Mouse (Mus musculus): Measurements from ENCODE around the gene Ptprr. TPM values are rescaled to one million over a fixed set of nuclear protein-coding genes. Genes with fewer than 3 reads are reported as not detected.

Gene Ptprr
- polyA plus RNA-seq, 1 experiment from 2014 or later = 0.15 TPM

DNA sequence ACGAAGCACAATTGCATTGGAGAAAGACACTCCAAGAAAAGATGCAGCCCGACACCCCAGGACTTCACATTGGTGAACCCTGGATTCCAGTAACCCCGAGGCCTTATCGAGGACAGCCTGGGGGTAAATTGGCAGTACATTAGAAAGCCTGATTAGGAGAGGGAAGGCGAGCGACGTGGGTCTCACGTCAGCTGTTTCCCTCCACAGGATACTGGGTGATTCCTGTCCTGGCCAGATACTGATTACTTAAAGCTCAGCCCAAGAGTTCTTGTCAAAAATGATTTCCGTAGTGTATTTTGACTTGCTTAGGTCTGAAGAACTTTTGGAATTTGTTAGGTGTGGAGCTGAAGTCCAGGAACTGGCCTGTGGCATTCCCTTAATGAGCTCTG is 190.7 kb downstream of the Ptprr start:
- no peak for DNase-seq (ENCODE audit: low spot score)

DNA sequence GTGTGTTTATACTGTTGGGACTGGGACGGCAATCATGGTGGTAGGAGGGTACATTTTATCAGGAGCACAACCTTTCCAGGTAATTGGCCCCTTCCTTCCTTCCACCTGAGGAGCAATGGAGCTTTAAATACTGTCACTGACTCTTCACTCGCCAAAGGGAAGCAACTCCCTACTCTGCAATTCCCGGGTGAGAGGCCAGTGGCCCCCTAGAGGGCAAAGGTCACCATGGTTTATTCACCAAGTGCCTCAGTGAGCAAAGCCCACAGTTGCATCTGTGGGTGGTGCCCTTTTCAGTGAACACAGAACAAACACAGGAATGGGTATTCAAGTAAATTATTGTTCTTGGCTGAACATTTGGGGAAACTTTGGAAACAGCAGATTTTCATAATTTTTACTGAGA is 194.1 kb downstream of the Ptprr start:
- DNase-seq (ENCODE audit: low spot score) = no peak
- no peaks in the 10 kb centered on the region for H3K36me3 ChIP-seq (ENCODE audit: control insufficient read depth, insufficient read depth, low read length)
- ATAC-seq (replicated peaks; ENCODE audit: low FRiP score) = no peak
- H3K27me3 ChIP-seq (replicated peaks; ENCODE audit: control insufficient read depth, insufficient read depth, low read length) = no peaks in the 10 kb centered on the region
- H3K9me3 ChIP-seq (ENCODE audit: control insufficient read depth, low read length) = no peaks in the 10 kb centered on the region
- no peak overlapping the region for H3K4me3 ChIP-seq (ENCODE audit: low read depth, low read length)
- H3K4me1 ChIP-seq (replicated peaks; ENCODE audit: control insufficient read depth, insufficient read depth, low read length) = no peaks in the 10 kb centered on the region; the same call in 1 of the 2 replicates
- no peak overlapping the region for H3K4me2 ChIP-seq
- no peak overlapping the region for H3K9ac ChIP-seq (ENCODE audit: low read depth, low read length)
- 16% methylated on average over 3 of the region's 3 CpGs for WGBS
- no peak overlapping the region for H3K27ac ChIP-seq (ENCODE audit: low read depth, low read length)

More for the DNA sequence above, 190.7 kb downstream of the Ptprr start:
- no peak overlapping the region for H3K4me3 ChIP-seq (ENCODE audit: low read depth, low read length)
- WGBS = 19% methylated on average over 9 of the region's 9 CpGs
- no peaks in the 10 kb centered on the region for H3K27me3 ChIP-seq (replicated peaks; ENCODE audit: control insufficient read depth, insufficient read depth, low read length)
- no peaks in the 10 kb centered on the region for H3K36me3 ChIP-seq (ENCODE audit: control insufficient read depth, insufficient read depth, low read length)
- H3K4me1 ChIP-seq (replicated peaks; ENCODE audit: control insufficient read depth, insufficient read depth, low read length) = peaks cover 4% of the 10 kb centered on the region; the same call in 1 of the 2 replicates
- H3K27ac ChIP-seq (ENCODE audit: low read depth, low read length) = no peak overlapping the region
- no peaks in the 10 kb centered on the region for H3K9me3 ChIP-seq (ENCODE audit: control insufficient read depth, low read length)
- peak overlapping the region; percentile 62 for H3K4me2 ChIP-seq
- ATAC-seq (replicated peaks; ENCODE audit: low FRiP score) = peak; percentile 57; the same call in 1 of the 2 replicates
- no peak overlapping the region for H3K9ac ChIP-seq (ENCODE audit: low read depth, low read length)

DNA sequence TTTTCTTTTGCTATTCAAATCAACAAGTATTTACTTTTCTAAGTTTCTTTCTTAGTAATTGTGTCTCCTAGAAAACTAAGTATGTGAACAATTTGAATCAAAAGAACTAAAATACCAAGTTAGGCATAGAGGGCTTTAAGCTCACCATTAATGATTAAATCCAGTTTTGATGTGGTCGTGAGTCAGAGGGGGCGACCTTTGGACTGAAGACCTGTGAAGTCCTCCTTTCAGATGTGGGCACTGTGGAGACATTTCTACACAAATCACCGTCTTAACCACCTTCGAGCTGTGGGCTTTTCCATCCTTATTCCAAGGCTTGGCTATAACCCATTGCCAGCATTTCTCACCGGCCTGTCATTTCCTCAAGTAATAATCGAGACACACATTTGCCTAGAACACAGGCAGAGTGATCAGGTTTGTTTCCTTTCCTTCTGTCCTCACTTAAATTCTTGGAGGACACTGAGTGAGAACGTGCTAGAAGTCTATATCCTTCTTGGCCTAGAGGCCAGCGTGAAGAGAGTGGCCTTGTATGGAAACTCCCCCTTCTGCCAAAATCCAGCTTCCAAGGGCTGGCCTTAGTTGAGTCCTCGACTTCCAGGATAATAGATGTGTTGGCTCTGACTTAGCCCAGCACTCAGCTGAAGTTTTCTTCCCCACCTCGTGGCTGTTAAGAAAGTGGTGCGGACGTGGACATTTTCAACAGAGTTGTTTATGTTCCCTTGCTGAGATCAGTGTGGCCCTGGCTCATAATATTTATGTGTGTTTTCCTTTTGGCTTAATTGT is 202.5 kb downstream of the Ptprr start:
- H3K36me3 ChIP-seq (ENCODE audit: control insufficient read depth, insufficient read depth, low read length) = no peaks in the 10 kb centered on the region
- no peak overlapping the region for H3K4me3 ChIP-seq (ENCODE audit: low read depth, low read length)
- no peak overlapping the region for H3K9ac ChIP-seq (ENCODE audit: low read depth, low read length)
- H3K27ac ChIP-seq (ENCODE audit: low read depth, low read length) = no peak overlapping the region
- ATAC-seq (replicated peaks; ENCODE audit: low FRiP score) (no peak; the same call in 1 of the 2 replicates), DNase-seq (ENCODE audit: low spot score) (no peak)
- no peaks in the 10 kb centered on the region for H3K9me3 ChIP-seq (ENCODE audit: control insufficient read depth, low read length)
- WGBS = 79% methylated on average over 12 of the region's 12 CpGs
- no peaks in the 10 kb centered on the region for H3K27me3 ChIP-seq (replicated peaks; ENCODE audit: control insufficient read depth, insufficient read depth, low read length)
- H3K4me1 ChIP-seq (replicated peaks; ENCODE audit: control insufficient read depth, insufficient read depth, low read length) = no peaks in the 10 kb centered on the region
- no peak overlapping the region for H3K4me2 ChIP-seq

DNA sequence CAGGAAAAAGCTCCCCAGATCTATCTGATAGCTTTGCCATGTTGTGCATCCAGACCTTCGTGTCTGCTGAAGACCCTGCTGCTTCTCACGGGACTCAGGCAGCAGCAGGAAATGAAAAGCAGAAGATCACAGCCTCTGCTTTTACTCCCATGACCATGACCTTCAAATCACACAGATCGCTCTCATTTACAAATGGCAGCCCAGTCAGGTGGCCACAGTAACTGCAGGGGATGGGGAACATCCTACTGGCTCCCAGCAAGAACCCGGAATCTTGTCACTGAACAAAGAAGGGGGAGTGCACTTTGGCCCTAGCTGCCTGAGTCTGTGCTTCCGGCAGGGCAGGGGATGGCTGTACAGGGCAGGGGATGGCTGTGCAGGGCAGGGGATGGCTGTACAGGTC is 217.3 kb downstream of the Ptprr start:
- Histone ChIP-seq H3K4me2 (no peak overlapping the region), H3K27ac (ENCODE audit: low read depth, low read length) (no peak overlapping the region), H3K36me3 (ENCODE audit: control insufficient read depth, insufficient read depth, low read length) (no peaks in the 10 kb centered on the region), H3K9me3 (ENCODE audit: control insufficient read depth, low read length) (no peaks in the 10 kb centered on the region), H3K4me1 (replicated peaks; ENCODE audit: control insufficient read depth, insufficient read depth, low read length) (no peaks in the 10 kb centered on the region), H3K9ac (ENCODE audit: low read depth, low read length) (no peak overlapping the region), H3K4me3 (ENCODE audit: low read depth, low read length) (no peak overlapping the region), H3K27me3 (replicated peaks; ENCODE audit: control insufficient read depth, insufficient read depth, low read length) (no peaks in the 10 kb centered on the region)
- 47% methylated on average over 5 of the region's 5 CpGs for WGBS
- ATAC-seq (replicated peaks; ENCODE audit: low FRiP score) (no peak), DNase-seq (ENCODE audit: low spot score) (no peak)

DNA sequence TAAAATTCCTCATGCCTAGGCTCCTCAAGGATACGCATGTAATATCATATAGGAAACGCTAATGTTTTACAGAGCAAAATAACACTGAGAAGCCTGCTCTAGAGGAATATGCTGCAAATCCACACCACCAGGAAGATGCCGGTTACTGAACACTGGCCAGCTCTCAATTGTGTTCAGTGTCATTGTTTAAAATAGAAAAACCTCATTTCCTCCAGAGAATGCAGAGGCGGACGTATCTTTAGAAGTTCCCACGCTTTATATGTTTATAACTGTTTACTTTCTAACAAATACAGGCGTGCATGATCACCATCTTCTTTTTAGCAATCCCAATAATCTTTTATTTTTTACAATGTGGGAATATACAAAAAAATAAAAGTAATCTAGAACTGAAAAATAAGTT is 224.2 kb downstream of the Ptprr start:
- ATAC-seq (replicated peaks; ENCODE audit: low FRiP score) (no peak), DNase-seq (ENCODE audit: low spot score) (no peak)
- H3K4me1 ChIP-seq (replicated peaks; ENCODE audit: control insufficient read depth, insufficient read depth, low read length) = no peaks in the 10 kb centered on the region
- H3K4me3 ChIP-seq (ENCODE audit: low read depth, low read length) = no peak overlapping the region
- no peak overlapping the region for H3K4me2 ChIP-seq
- H3K27me3 ChIP-seq (replicated peaks; ENCODE audit: control insufficient read depth, insufficient read depth, low read length) = no peaks in the 10 kb centered on the region
- 63% methylated on average over 7 of the region's 7 CpGs for WGBS
- H3K9ac ChIP-seq (ENCODE audit: low read depth, low read length) = no peak overlapping the region
- no peaks in the 10 kb centered on the region for H3K9me3 ChIP-seq (ENCODE audit: control insufficient read depth, low read length)
- H3K36me3 ChIP-seq (ENCODE audit: control insufficient read depth, insufficient read depth, low read length) = no peaks in the 10 kb centered on the region
- H3K27ac ChIP-seq (ENCODE audit: low read depth, low read length) = no peak overlapping the region

DNA sequence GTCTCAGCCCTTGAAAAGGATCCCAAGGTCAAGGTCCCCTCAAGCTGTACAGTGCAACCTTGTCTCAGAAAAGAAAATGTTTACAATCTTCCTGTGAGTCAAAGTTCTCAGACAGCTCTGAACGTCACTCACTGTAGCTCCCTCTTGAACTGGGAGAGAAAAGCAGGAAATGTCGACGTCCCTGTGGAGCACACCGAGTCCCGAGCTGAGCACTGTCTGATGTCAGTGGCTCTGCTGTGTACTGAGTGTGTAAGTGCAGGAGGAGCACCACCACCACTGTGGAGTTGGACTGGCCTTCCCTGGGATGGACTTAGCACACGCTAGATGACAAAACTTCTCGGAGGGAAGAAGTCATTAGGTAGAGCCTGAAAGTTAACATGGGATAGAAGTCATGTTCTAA is 225.4 kb downstream of the Ptprr start:
- WGBS = 43% methylated on average over 7 of the region's 7 CpGs
- ATAC-seq (replicated peaks; ENCODE audit: low FRiP score) = 0 out of 2 replicates have a peak, but pooled peaks have one; percentile 60
- Histone ChIP-seq H3K36me3 (ENCODE audit: control insufficient read depth, insufficient read depth, low read length) (no peaks in the 10 kb centered on the region), H3K27me3 (replicated peaks; ENCODE audit: control insufficient read depth, insufficient read depth, low read length) (no peaks in the 10 kb centered on the region), H3K27ac (ENCODE audit: low read depth, low read length) (no peak overlapping the region), H3K9ac (ENCODE audit: low read depth, low read length) (no peak overlapping the region), H3K9me3 (ENCODE audit: control insufficient read depth, low read length) (no peaks in the 10 kb centered on the region), H3K4me1 (replicated peaks; ENCODE audit: control insufficient read depth, insufficient read depth, low read length) (no peaks in the 10 kb centered on the region), H3K4me2 (no peak overlapping the region), H3K4me3 (ENCODE audit: low read depth, low read length) (no peak overlapping the region)
- no peak for DNase-seq (ENCODE audit: low spot score)

DNA sequence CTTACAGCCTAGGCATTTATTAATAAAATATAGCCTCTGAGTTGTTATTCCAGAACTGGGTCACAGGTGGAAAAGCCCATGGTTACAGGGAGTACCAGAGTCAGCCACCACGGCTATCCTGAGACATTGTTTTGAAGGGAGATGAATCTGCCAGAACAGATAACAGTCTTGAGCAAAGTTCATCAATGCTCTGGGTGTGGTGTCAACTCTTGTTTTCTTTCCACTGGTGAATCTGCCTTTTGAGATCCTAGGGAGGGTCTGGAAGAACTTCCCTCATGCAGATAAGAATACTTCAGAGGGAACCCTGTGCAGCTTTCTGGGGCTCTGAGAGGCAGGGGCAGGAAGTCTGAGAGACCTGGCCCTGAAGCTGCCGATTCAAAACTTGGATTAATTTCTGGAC is 227.6 kb downstream of the Ptprr start:
- no peaks in the 10 kb centered on the region for H3K27me3 ChIP-seq (replicated peaks; ENCODE audit: control insufficient read depth, insufficient read depth, low read length)
- H3K9me3 ChIP-seq (ENCODE audit: control insufficient read depth, low read length) = no peaks in the 10 kb centered on the region
- no peak overlapping the region for H3K4me2 ChIP-seq
- H3K4me3 ChIP-seq (ENCODE audit: low read depth, low read length) = no peak overlapping the region
- H3K9ac ChIP-seq (ENCODE audit: low read depth, low read length) = no peak overlapping the region
- DNase-seq (ENCODE audit: low spot score) (no peak), ATAC-seq (replicated peaks; ENCODE audit: low FRiP score) (peak; percentile 67)
- H3K4me1 ChIP-seq (replicated peaks; ENCODE audit: control insufficient read depth, insufficient read depth, low read length) = no peaks in the 10 kb centered on the region
- no peak overlapping the region for H3K27ac ChIP-seq (ENCODE audit: low read depth, low read length)
- WGBS = 43% methylated on average over 2 of the region's 2 CpGs
- H3K36me3 ChIP-seq (ENCODE audit: control insufficient read depth, insufficient read depth, low read length) = no peaks in the 10 kb centered on the region

DNA sequence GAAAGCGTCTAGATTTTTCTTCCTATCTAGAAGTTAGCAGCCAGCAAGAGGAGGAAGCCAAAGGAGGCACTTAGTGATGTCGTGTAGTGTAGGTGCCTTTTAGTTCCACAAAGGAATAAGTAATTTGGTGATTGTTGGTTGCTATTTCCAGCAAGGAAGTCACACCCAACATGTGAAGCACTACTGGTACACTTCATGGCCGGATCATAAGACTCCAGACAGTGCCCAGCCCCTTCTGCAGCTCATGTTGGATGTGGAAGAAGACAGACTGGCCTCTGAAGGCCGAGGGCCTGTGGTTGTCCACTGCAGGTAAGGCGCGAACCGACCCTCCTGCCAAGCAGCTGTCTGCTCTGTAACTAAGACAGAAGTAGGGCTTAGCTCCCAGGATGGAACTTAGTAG is 234.7 kb downstream of the Ptprr start:
- peaks cover 5% of the 10 kb centered on the region for H3K4me1 ChIP-seq (replicated peaks; ENCODE audit: control insufficient read depth, insufficient read depth, low read length)
- no peaks in the 10 kb centered on the region for H3K27me3 ChIP-seq (replicated peaks; ENCODE audit: control insufficient read depth, insufficient read depth, low read length)
- no peak overlapping the region for H3K27ac ChIP-seq (ENCODE audit: low read depth, low read length)
- no peak overlapping the region for H3K4me3 ChIP-seq (ENCODE audit: low read depth, low read length)
- DNase-seq (ENCODE audit: low spot score) (no peak), ATAC-seq (replicated peaks; ENCODE audit: low FRiP score) (no peak)
- no peak overlapping the region for H3K4me2 ChIP-seq
- H3K9me3 ChIP-seq (ENCODE audit: control insufficient read depth, low read length) = no peaks in the 10 kb centered on the region
- H3K9ac ChIP-seq (ENCODE audit: low read depth, low read length) = no peak overlapping the region
- H3K36me3 ChIP-seq (ENCODE audit: control insufficient read depth, insufficient read depth, low read length) = no peaks in the 10 kb centered on the region
- WGBS = 86% methylated on average over 7 of the region's 7 CpGs

DNA sequence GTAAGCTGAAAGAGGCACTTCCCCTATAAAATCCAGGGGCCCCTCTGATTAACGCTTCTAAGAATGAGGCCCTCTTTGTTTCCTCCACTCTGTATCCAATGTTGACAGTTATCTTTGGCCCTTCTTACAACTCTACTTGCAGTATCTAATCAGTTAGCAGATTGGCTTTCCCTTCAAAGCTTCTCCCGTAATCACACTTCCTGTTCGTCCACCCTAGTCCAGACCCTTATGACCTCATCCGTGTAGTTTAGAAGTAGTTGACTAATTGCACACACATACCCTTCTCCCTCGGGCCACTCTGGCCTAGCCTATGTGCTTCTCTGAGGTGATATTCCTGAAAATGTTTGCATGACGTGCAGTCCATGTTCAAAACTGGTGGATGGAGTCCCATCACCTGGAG is 236.0 kb downstream of the Ptprr start:
- no peak for DNase-seq (ENCODE audit: low spot score)
- peaks cover 5% of the 10 kb centered on the region for H3K4me1 ChIP-seq (replicated peaks; ENCODE audit: control insufficient read depth, insufficient read depth, low read length)
- H3K36me3 ChIP-seq (ENCODE audit: control insufficient read depth, insufficient read depth, low read length) = no peaks in the 10 kb centered on the region
- ATAC-seq (replicated peaks; ENCODE audit: low FRiP score) = peak; percentile 57
- 25% methylated on average over 6 of the region's 6 CpGs for WGBS
- H3K4me3 ChIP-seq (ENCODE audit: low read depth, low read length) = no peak overlapping the region
- no peaks in the 10 kb centered on the region for H3K9me3 ChIP-seq (ENCODE audit: control insufficient read depth, low read length)
- no peak overlapping the region for H3K27ac ChIP-seq (ENCODE audit: low read depth, low read length)
- H3K4me2 ChIP-seq = no peak overlapping the region
- no peaks in the 10 kb centered on the region for H3K27me3 ChIP-seq (replicated peaks; ENCODE audit: control insufficient read depth, insufficient read depth, low read length)
- no peak overlapping the region for H3K9ac ChIP-seq (ENCODE audit: low read depth, low read length)
